25 mouse cellular contexts compared by ENCODE assay signal in the genomic region with DNA sequence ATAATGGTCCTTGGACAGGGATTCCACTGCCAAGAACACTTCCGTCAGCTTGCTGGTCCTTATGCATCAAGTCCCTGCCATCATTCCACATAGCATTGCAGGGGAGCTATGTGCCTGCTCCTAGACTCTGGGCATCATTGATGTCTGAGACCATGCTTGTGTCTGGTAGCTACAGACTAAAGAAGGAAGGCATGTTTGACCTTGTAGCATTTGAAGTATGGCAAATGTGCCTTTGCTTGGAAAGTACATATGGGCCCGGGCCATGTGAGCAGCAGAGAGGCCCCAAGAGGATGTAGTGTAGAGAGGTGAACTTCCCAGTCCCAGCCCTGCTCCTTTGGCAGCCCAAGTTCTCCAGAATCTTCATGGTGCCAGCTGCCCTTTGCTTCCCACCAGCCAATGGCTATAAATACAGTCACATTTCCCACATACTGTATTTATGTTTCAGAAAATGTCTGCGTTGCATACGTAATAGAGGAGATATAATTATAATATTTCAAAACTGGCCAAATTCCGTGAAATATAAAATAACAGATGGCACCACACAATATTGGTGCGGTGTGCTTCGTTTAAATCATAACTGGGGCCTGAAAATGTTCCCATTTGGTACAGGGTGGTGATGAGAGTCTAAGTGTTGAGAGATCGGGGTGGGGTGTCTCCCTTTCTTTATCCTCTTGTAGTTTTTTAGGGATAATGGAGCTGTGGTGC. TPM values are rescaled to one million over a fixed set of nuclear protein-coding genes. Genes with fewer than 3 reads are reported as not detected.
A peak's percentile ranks its signal among the peaks of the same experiment; 100 is the strongest.
DNase-seq lines count a peak whose midpoint lies in the region; ATAC-seq lines count a peak whose summit lies in the region.
"Had no signal": no experiment of that assay in that cellular context is flagged by ENCODE, and none has a peak within 500 bp of the region (broad histone marks: within the 10 kb centered on the region; RNA-seq: fewer than 3 reads in every experiment).

No protein-coding gene starts in this region.

- no peaks in the 10 kb centered on the region for H3K36me3 ChIP-seq in forebrain, embryonic 15.5 days
- no peaks in the 10 kb centered on the region for H3K36me3 ChIP-seq in forebrain, embryonic 11.5 days (ENCODE audit: control insufficient read depth, insufficient read depth, low read length)
- H3K36me3 ChIP-seq in heart, embryonic 12.5 days, result no peaks in the 10 kb centered on the region
- H3K36me3 ChIP-seq: embryonic facial prominence, embryonic 12.5 days; heart, embryonic 15.5 days; hindbrain, embryonic 13.5 days; liver, embryonic 13.5 days had no signal

- H3K4me3 ChIP-seq in forebrain, embryonic 15.5 days, result no peak overlapping the region
- no peak overlapping the region for H3K4me3 ChIP-seq in forebrain, embryonic 11.5 days (ENCODE audit: low read depth, low read length)
- no peak overlapping the region for H3K4me3 ChIP-seq in heart, embryonic 12.5 days
- H3K4me3 ChIP-seq: embryonic facial prominence, embryonic 12.5 days; heart, embryonic 15.5 days; hindbrain, embryonic 13.5 days; liver, embryonic 13.5 days had no signal

- H3K27ac ChIP-seq in forebrain, embryonic 15.5 days (replicated peaks), result peak overlapping the region; percentile 55
- H3K27ac ChIP-seq in forebrain, embryonic 11.5 days (ENCODE audit: low read depth, low read length), result no peak overlapping the region
- H3K27ac ChIP-seq in heart, embryonic 12.5 days (ENCODE audit: poor library complexity, severe bottlenecking), result no peak overlapping the region
- H3K27ac ChIP-seq: embryonic facial prominence, embryonic 12.5 days; heart, embryonic 15.5 days; hindbrain, embryonic 13.5 days; liver, embryonic 13.5 days; stomach, postnatal 0 days had no signal

- no peak overlapping the region for H3K9ac ChIP-seq in forebrain, embryonic 15.5 days (replicated peaks)
- no peak overlapping the region for H3K9ac ChIP-seq in forebrain, embryonic 11.5 days (ENCODE audit: low read length)
- H3K9ac ChIP-seq in heart, embryonic 12.5 days, result no peak overlapping the region
- H3K9ac ChIP-seq: embryonic facial prominence, embryonic 12.5 days; heart, embryonic 15.5 days; hindbrain, embryonic 13.5 days; liver, embryonic 13.5 days had no signal

- WGBS in forebrain, embryonic 15.5 days, result 75% methylated on average over 8 of the region's 8 CpGs
- 88% methylated on average over 8 of the region's 8 CpGs for WGBS in forebrain, embryonic 11.5 days
- 81% methylated on average over 8 of the region's 8 CpGs for WGBS in heart, embryonic 12.5 days

- H3K9me3 ChIP-seq in forebrain, embryonic 15.5 days, result no peaks in the 10 kb centered on the region
- H3K9me3 ChIP-seq in forebrain, embryonic 11.5 days (ENCODE audit: control insufficient read depth, low read length), result no peaks in the 10 kb centered on the region
- no peaks in the 10 kb centered on the region for H3K9me3 ChIP-seq in heart, embryonic 12.5 days (replicated peaks)
- H3K9me3 ChIP-seq: embryonic facial prominence, embryonic 12.5 days; heart, embryonic 15.5 days; hindbrain, embryonic 13.5 days; liver, embryonic 13.5 days had no signal

- DNase-seq in forebrain, embryonic 11.5 days (ENCODE audit: low spot score), result no peak
- DNase-seq in heart, adult 11 months, result peak; percentile 65
- peak; percentile 17 to 28 for DNase-seq in left cerebral cortex, postnatal 36 days (ENCODE audit: low spot score in 2 of 2)
- no peak for DNase-seq in left cerebral cortex, postnatal 4 days
- peak; percentile 72 for DNase-seq in telencephalon, adult 2 months (ENCODE audit: low read depth, low spot score)
- no peak for DNase-seq in adrenal gland, postnatal 14 days
- DNase-seq: adrenal gland, postnatal 25 days; cerebellum, adult 18-20 months; cerebellum, postnatal 14 days; gastrocnemius, postnatal 36 days; heart, postnatal 36 days; kidney, adult 18-20 months; kidney, postnatal 4 days; liver, embryonic 13.5 days; lung, adult 2 months; lung, postnatal 14 days had no signal

- no peak for ATAC-seq in forebrain, embryonic 15.5 days (replicated peaks)
- ATAC-seq in forebrain, embryonic 11.5 days (replicated peaks; ENCODE audit: low FRiP score), result no peak
- ATAC-seq in heart, embryonic 12.5 days (ENCODE audit: insufficient number of reproducible peaks, low FRiP score), result no peak
- ATAC-seq: CD4-positive, CD25-positive, alpha-beta regulatory T cell, adult 4 months had no signal

- no peak overlapping the region for H3K4me2 ChIP-seq in forebrain, embryonic 15.5 days (replicated peaks)
- no peak overlapping the region for H3K4me2 ChIP-seq in forebrain, embryonic 11.5 days (ENCODE audit: low read depth, low read length, severe bottlenecking)
- H3K4me2 ChIP-seq in heart, embryonic 12.5 days, result no peak overlapping the region
- H3K4me2 ChIP-seq: embryonic facial prominence, embryonic 12.5 days; heart, embryonic 15.5 days; hindbrain, embryonic 13.5 days; liver, embryonic 13.5 days; midbrain, embryonic 11.5 days had no signal

- no peaks in the 10 kb centered on the region for H3K27me3 ChIP-seq in forebrain, embryonic 15.5 days
- H3K27me3 ChIP-seq in forebrain, embryonic 11.5 days (ENCODE audit: control insufficient read depth, insufficient read depth, low read length), result no peaks in the 10 kb centered on the region
- no peaks in the 10 kb centered on the region for H3K27me3 ChIP-seq in heart, embryonic 12.5 days (replicated peaks)
- H3K27me3 ChIP-seq: embryonic facial prominence, embryonic 12.5 days; heart, embryonic 15.5 days; hindbrain, embryonic 13.5 days; liver, embryonic 13.5 days had no signal

- intact Hi-C loops in left cerebral cortex, postnatal 36 days (cut with DNase I), result no loop called here
- intact Hi-C loops in left cerebral cortex, postnatal 4 days (cut with DNase I), result loop anchor here (10.0 kb wide), 1 partner anchor 123 kb away; no protein-coding TSS in a partner anchor

- H3K4me1 ChIP-seq in forebrain, embryonic 15.5 days, result peaks cover 9% of the 10 kb centered on the region; the same call in 1 of the 2 replicates
- no peaks in the 10 kb centered on the region for H3K4me1 ChIP-seq in forebrain, embryonic 11.5 days (replicated peaks; ENCODE audit: control insufficient read depth, insufficient read depth, low read length)
- no peaks in the 10 kb centered on the region for H3K4me1 ChIP-seq in heart, embryonic 12.5 days (replicated peaks)
- H3K4me1 ChIP-seq: embryonic facial prominence, embryonic 12.5 days; heart, embryonic 15.5 days; hindbrain, embryonic 13.5 days; liver, embryonic 13.5 days had no signal

RNA-seq across cellular contexts. Expression of a gene that starts 23.2 kb away (rescaled TPM):
- 46.2 and 54.4 TPM in 2 replicates for polyA plus RNA-seq in forebrain, embryonic 15.5 days (2015; fragmentation: Nextera tagmentation; extraction: Ambion mirVana)
- polyA plus RNA-seq in forebrain, embryonic 11.5 days (2014; fragmentation: Nextera tagmentation; extraction: Ambion mirVana), result 2.4 and 2.9 TPM in 2 replicates
- 1.4 and 1.5 TPM in 2 replicates for polyA plus RNA-seq in heart, embryonic 12.5 days (2016; fragmentation: Nextera tagmentation; extraction: Ambion mirVana)
- total RNA-seq in left cerebral cortex, postnatal 36 days (2021), result 100 to 1,000 TPM; 250 to 263 TPM
- 100 to 1,000 TPM; 280 to 284 TPM for total RNA-seq in left cerebral cortex, postnatal 4 days (2021)
- 1.4 and 1.5 TPM in 2 replicates for total RNA-seq in adrenal gland, postnatal 14 days (2021)
- total RNA-seq: megakaryocyte progenitor cell, adult 5-6 weeks had no signal
- polyA plus RNA-seq: CD4-positive, CD25-positive, alpha-beta regulatory T cell, adult 4 months had no signal

Comparison
In these comparisons a context has a peak if more than half of its experiments do, and no peak if none do; other contexts are left out.
1. DNase-seq: peak in heart, adult 11 months (single experiment), left cerebral cortex, postnatal 36 days (2 of 2) and telencephalon, adult 2 months (single experiment); none in forebrain, embryonic 11.5 days (single experiment), left cerebral cortex, postnatal 4 days (single experiment) and adrenal gland, postnatal 14 days (single experiment).
2. RNA of a gene that starts 23.2 kb away (total RNA-seq): 280 to 284 TPM in left cerebral cortex, postnatal 4 days and 250 to 263 TPM in left cerebral cortex, postnatal 36 days; 1.4 to 1.5 TPM in adrenal gland, postnatal 14 days; every median in the first group is over 10 times any median in the second.